7 mouse cellular contexts compared by ENCODE assay signal in the genomic region with DNA sequence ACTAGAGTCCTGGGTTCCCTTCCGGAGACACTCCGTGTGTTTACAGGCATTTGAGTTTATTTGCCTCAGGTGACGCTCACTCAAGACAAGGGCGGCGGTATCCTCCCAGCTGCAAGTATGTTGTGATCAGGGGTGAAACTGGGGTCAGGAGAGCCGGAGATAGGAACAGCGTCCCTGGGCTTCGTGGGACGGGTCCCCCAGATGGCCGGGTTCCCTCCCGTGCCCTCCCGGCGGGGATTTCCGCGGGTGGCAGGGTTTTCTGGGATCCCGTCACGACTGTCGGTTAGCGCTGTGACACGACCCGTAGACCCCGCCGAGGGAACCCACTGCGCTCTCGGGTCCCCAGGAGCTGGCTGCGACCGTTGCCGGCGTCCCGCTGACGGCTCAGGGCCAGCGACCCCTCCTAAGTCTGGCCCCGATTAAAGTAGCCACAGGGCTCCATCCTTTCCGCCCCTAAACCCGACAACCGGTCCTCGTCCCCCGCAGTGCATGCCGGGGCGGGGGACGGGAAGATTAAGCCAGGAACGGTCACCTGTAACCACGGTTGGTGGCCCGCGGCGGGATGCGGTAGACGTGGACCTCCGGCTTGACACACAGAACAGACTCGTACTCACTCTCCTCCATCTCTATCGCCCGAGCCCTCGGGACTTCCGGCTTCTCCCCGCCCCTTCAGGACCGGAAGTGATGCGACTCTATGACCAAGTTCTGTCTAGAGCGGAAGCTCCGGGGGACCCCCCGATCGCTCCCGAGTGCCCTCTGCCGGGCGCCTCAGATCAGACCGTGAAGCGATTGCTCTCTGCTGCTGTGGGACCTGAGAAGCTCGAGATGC. TPM values are rescaled to one million over a fixed set of nuclear protein-coding genes. Genes with fewer than 3 reads are reported as not detected.
DNase-seq lines count a peak whose midpoint lies in the region; ATAC-seq and TF ChIP-seq lines count a peak whose summit lies in the region.

A gene (minus strand): TSS at position 677 of the 829 bp plus-strand sequence.

- H3K36me3 ChIP-seq in intestine, postnatal 0 days (ENCODE audit: control insufficient read depth, insufficient read depth), result peaks cover 20% of the 10 kb centered on the region; the same call in 1 of the 2 replicates
- H3K36me3 ChIP-seq in midbrain, embryonic 12.5 days, result peaks cover 20% of the 10 kb centered on the region
- peaks cover 7% of the 10 kb centered on the region; the same call in 1 of the 2 replicates for H3K36me3 ChIP-seq in small intestine, adult 2 months (ENCODE audit: control insufficient read depth, insufficient read depth, low read length)

- DNase-seq in adrenal gland, adult 8-10 months, result peak; percentile 93
- peak; percentile 93 for DNase-seq in embryo, embryonic 9.5 days (ENCODE audit: extremely low spot score)
- no peak for DNase-seq in gonadal fat pad, adult 2 months (ENCODE audit: low read depth)
- DNase-seq in left cerebral cortex, postnatal 4 days, result peak; percentile 95

- intact Hi-C loops in left cerebral cortex, postnatal 4 days (cut with DNase I), result no loop called here

- H3K4me1 ChIP-seq in intestine, postnatal 0 days (replicated peaks; ENCODE audit: control insufficient read depth, insufficient read depth, low read length), result 0 out of 2 replicates have a peak, but pooled peaks cover 4% of the 10 kb centered on the region
- H3K4me1 ChIP-seq in midbrain, embryonic 12.5 days, result peaks cover 13% of the 10 kb centered on the region
- peaks cover 4% of the 10 kb centered on the region; the same call in 1 of the 2 replicates for H3K4me1 ChIP-seq in small intestine, adult 2 months (ENCODE audit: control insufficient read depth, insufficient read depth, insufficient read length, low read length)

- WGBS in intestine, postnatal 0 days, result under 1% methylated on average over 67 of the region's 67 CpGs
- 1% methylated on average over 63 of the region's 67 CpGs for WGBS in midbrain, embryonic 12.5 days
- under 1% methylated on average over 67 of the region's 67 CpGs for WGBS in small intestine, adult 2 months

- no peaks in the 10 kb centered on the region for H3K9me3 ChIP-seq in intestine, postnatal 0 days (ENCODE audit: control insufficient read depth)
- H3K9me3 ChIP-seq in midbrain, embryonic 12.5 days, result no peaks in the 10 kb centered on the region

- peak within 1 kb of the TSS; percentile 99 for H3K4me3 ChIP-seq in intestine, postnatal 0 days (ENCODE audit: low read depth, low read length)
- H3K4me3 ChIP-seq in midbrain, embryonic 12.5 days, result peak within 1 kb of the TSS; percentile 83
- peak within 1 kb of the TSS; percentile 92 for H3K4me3 ChIP-seq in small intestine, adult 2 months (ENCODE audit: low read depth, low read length)

- ATAC-seq in intestine, postnatal 0 days, result peak; percentile 86
- ATAC-seq in midbrain, embryonic 12.5 days (ENCODE audit: low FRiP score, low read depth), result peak; percentile 90

- H3K9ac ChIP-seq in intestine, postnatal 0 days (ENCODE audit: low read depth, low read length), result peak within 1 kb of the TSS; percentile 89
- H3K9ac ChIP-seq in midbrain, embryonic 12.5 days (replicated peaks), result peak within 1 kb of the TSS; percentile 95

- TF ChIP-seq POLR2A in small intestine, adult 2 months (IDR thresholded peaks at IDR 0.05; ENCODE audit: low read depth, low read length), result peak; percentile 86; the same call in 1 of the 2 replicates

- peak within 1 kb of the TSS; percentile 73 for H3K27ac ChIP-seq in intestine, postnatal 0 days (ENCODE audit: low read depth, low read length)
- peak within 1 kb of the TSS; percentile 60 for H3K27ac ChIP-seq in midbrain, embryonic 12.5 days (replicated peaks)
- H3K27ac ChIP-seq in small intestine, adult 2 months (ENCODE audit: insufficient read depth, low read depth, low read length), result peak within 1 kb of the TSS; percentile 53; the same call in 1 of the 2 replicates

- no peaks in the 10 kb centered on the region for H3K27me3 ChIP-seq in intestine, postnatal 0 days (replicated peaks; ENCODE audit: control insufficient read depth, insufficient read depth, low read length)
- no peaks in the 10 kb centered on the region for H3K27me3 ChIP-seq in midbrain, embryonic 12.5 days
- no peaks in the 10 kb centered on the region for H3K27me3 ChIP-seq in small intestine, adult 2 months (ENCODE audit: control insufficient read depth, insufficient read depth, low read length)

- H3K4me2 ChIP-seq in intestine, postnatal 0 days (replicated peaks; ENCODE audit: low read depth), result peak within 1 kb of the TSS; percentile 86
- H3K4me2 ChIP-seq in midbrain, embryonic 12.5 days (replicated peaks), result peak within 1 kb of the TSS; percentile 98

- peak; percentile 89 for TF ChIP-seq CTCF in intestine, postnatal 0 days (IDR thresholded peaks at IDR 0.05; ENCODE audit: low read depth)
- peak; percentile 85 for TF ChIP-seq CTCF in small intestine, adult 2 months (IDR thresholded peaks at IDR 0.05; ENCODE audit: extremely low read depth, insufficient read length, insufficient replicate concordance, low read depth, low read length)

RNA-seq across cellular contexts. Expression of the gene that starts here (rescaled TPM):
- 10 to 100 TPM; 55.4 to 82.5 (median 71.9) TPM for total RNA-seq in adrenal gland, adult 8-10 months (2022)
- 54.7 and 68.5 TPM in 2 replicates for polyA plus RNA-seq in gonadal fat pad, adult 2 months (2012; rRNA removed)
- 103 TPM in 2 replicates for polyA plus RNA-seq in intestine, postnatal 0 days (2015; fragmentation: Nextera tagmentation; extraction: Ambion mirVana)
- total RNA-seq in left cerebral cortex, postnatal 4 days (2021), result 10 to 100 TPM; 36.6 to 41.4 TPM
- 54.7 and 56.8 TPM in 2 replicates for polyA plus RNA-seq in midbrain, embryonic 12.5 days (2016; fragmentation: Nextera tagmentation; extraction: Ambion mirVana)
- polyA plus RNA-seq in small intestine, adult 2 months (2012; rRNA removed), result 28.2 and 68.9 TPM in 2 replicates
